Mouse (Mus musculus) bone marrow, adult 2 months (tissue): Measurements from ENCODE around the gene Map2k5.

Experiments used
- CTCF ChIP-seq: fragments of 200-500 bp; IDR thresholded peaks from 2 replicates; pipeline ENCODE4 v1.5.1; 2011; ENCODE audit warnings: low read length, control low read depth; ENCODE audit not compliant: control insufficient read depth, insufficient read depth
- POLR2A ChIP-seq: fragments of 200-500 bp; IDR thresholded peaks from 2 replicates; pipeline ENCODE4 v1.6.1; 2011; ENCODE audit warnings: low read depth, mild to moderate bottlenecking, control low read depth, low read length, borderline replicate concordance; ENCODE audit not compliant: control insufficient read depth

GRCm38 (mm10) chr9:63197252-63197651 lies 180.4 kb downstream of the Map2k5 start:
- no peak for TF ChIP-seq CTCF
- TF ChIP-seq POLR2A: no peak
